Mouse (Mus musculus): ENCODE measurements at regions not wholly inside any gene's neighbourhood (a gene's known extent, or its start where the extent isn't known, plus 50 kb on each side); places are given as distances from the start of the nearest gene placed in this dataset.

DNA sequence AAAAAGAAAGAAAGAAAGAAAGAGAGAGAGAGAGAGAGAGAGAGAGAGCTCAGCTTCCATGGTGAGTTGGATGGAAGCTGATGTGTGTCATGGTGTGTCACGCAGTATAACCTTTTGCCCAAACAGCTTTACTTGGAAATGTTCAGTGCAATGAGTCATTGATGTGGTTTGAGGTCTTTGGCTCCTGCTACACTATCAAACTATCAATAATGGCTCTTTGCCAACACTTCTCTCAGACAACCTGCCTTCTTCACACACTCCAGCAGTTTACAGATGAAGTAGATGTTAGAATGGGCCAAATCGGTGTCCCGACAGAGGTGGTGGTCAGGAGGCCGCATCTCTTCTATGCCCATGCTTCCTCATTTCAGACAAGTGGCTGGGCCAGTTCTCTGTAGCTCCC, 369.0 kb upstream of the Cadm2 start:
- TF ChIP-seq CTCF (IDR thresholded peaks at IDR 0.05; ENCODE audit: extremely low read depth, insufficient read depth, low read length) (no peak), POLR2A (IDR thresholded peaks at IDR 0.05; ENCODE audit: extremely low read depth, insufficient read depth, low read length) (no peak)

All from cortical plate, adult 2 months (tissue).